In genomic region chr17:35045807-35046680, GRCm38 (mm10) we compare ENCODE assay signal across 7 mouse cellular contexts. TPM values are rescaled to one million over a fixed set of nuclear protein-coding genes. Genes with fewer than 3 reads are reported as not detected.
A peak's percentile ranks its signal among the peaks of the same experiment; 100 is the strongest.
DNase-seq lines count a peak whose midpoint lies in the region; ATAC-seq and TF ChIP-seq lines count a peak whose summit lies in the region.

No protein-coding gene starts in this region.

- no peak; the same call in 1 of the 2 replicates for ATAC-seq in lung, postnatal 0 days
- ATAC-seq in embryonic facial prominence, embryonic 15.5 days (ENCODE audit: insufficient number of reproducible peaks, low FRiP score, low TSS enrichment, low read depth): no peak
- no peak for ATAC-seq in intestine, embryonic 15.5 days

- H3K9me3 ChIP-seq in lung, postnatal 0 days (ENCODE audit: low read length): no peaks in the 10 kb centered on the region
- no peaks in the 10 kb centered on the region for H3K9me3 ChIP-seq in embryonic facial prominence, embryonic 15.5 days (replicated peaks)
- no peaks in the 10 kb centered on the region for H3K9me3 ChIP-seq in intestine, embryonic 15.5 days

- peak overlapping the region; percentile 91 for H3K27ac ChIP-seq in lung, postnatal 0 days (ENCODE audit: low read length)
- H3K27ac ChIP-seq in embryonic facial prominence, embryonic 15.5 days (replicated peaks): peak overlapping the region; percentile 99
- H3K27ac ChIP-seq in intestine, embryonic 15.5 days: peak overlapping the region; percentile 92

- peak overlapping the region; percentile 99 for H3K4me2 ChIP-seq in lung, postnatal 0 days (replicated peaks; ENCODE audit: low read depth, low read length)
- peak overlapping the region; percentile 98 for H3K4me2 ChIP-seq in embryonic facial prominence, embryonic 15.5 days (replicated peaks)
- H3K4me2 ChIP-seq in intestine, embryonic 15.5 days (replicated peaks): peak overlapping the region; percentile 99
- peak overlapping the region; percentile 65 for H3K4me2 ChIP-seq in myocyte (ENCODE audit: low read depth)

- H3K9ac ChIP-seq in lung, postnatal 0 days (replicated peaks; ENCODE audit: low read depth): peak overlapping the region; percentile 76
- peak overlapping the region; percentile 80 for H3K9ac ChIP-seq in embryonic facial prominence, embryonic 15.5 days
- peak overlapping the region; percentile 91 for H3K9ac ChIP-seq in intestine, embryonic 15.5 days

- TF ChIP-seq POLR2A in myocyte (IDR thresholded peaks at IDR 0.05; ENCODE audit: insufficient read length, low read depth): peak; percentile 72

- peaks cover 12% of the 10 kb centered on the region for H3K79me2 ChIP-seq in myocyte (ENCODE audit: control insufficient read depth, insufficient read depth)

- H3K4me3 ChIP-seq in lung, postnatal 0 days (ENCODE audit: low read depth, low read length): peak overlapping the region; percentile 53
- H3K4me3 ChIP-seq in embryonic facial prominence, embryonic 15.5 days (replicated peaks): peak overlapping the region; percentile 61
- peak overlapping the region; percentile 58 for H3K4me3 ChIP-seq in intestine, embryonic 15.5 days (replicated peaks)
- H3K4me3 ChIP-seq in myocyte: peak overlapping the region; percentile 29

- peak overlapping the region; percentile 58 for H3ac ChIP-seq in myocyte (ENCODE audit: control insufficient read depth, insufficient read length)

- H3K4me1 ChIP-seq in lung, postnatal 0 days (ENCODE audit: insufficient read depth, low read depth, low read length): peaks cover 20% of the 10 kb centered on the region; the same call in 1 of the 2 replicates
- H3K4me1 ChIP-seq in embryonic facial prominence, embryonic 15.5 days: peaks cover 48% of the 10 kb centered on the region
- peaks cover 29% of the 10 kb centered on the region for H3K4me1 ChIP-seq in intestine, embryonic 15.5 days (replicated peaks)

- H3K36me3 ChIP-seq in lung, postnatal 0 days (ENCODE audit: insufficient read depth, low read length): no peaks in the 10 kb centered on the region
- H3K36me3 ChIP-seq in embryonic facial prominence, embryonic 15.5 days: no peaks in the 10 kb centered on the region
- H3K36me3 ChIP-seq in intestine, embryonic 15.5 days: no peaks in the 10 kb centered on the region
- H3K36me3 ChIP-seq in myocyte (ENCODE audit: control insufficient read depth, insufficient read depth): no peaks in the 10 kb centered on the region

- 5% methylated on average over 27 of the region's 48 CpGs for WGBS in lung, postnatal 0 days
- 4% methylated on average over 48 of the region's 48 CpGs for WGBS in embryonic facial prominence, embryonic 15.5 days
- 3% methylated on average over 48 of the region's 48 CpGs for WGBS in intestine, embryonic 15.5 days

- no peaks in the 10 kb centered on the region for H3K27me3 ChIP-seq in lung, postnatal 0 days (replicated peaks; ENCODE audit: insufficient read depth, low read length)
- no peaks in the 10 kb centered on the region for H3K27me3 ChIP-seq in embryonic facial prominence, embryonic 15.5 days
- no peaks in the 10 kb centered on the region for H3K27me3 ChIP-seq in intestine, embryonic 15.5 days (replicated peaks)
- no peaks in the 10 kb centered on the region for H3K27me3 ChIP-seq in myocyte (ENCODE audit: control insufficient read depth, insufficient read depth, insufficient read length)

- TF ChIP-seq EP300 in lung, postnatal 0 days (IDR thresholded peaks at IDR 0.05): no peak

- no peak for DNase-seq in lung, postnatal 0 days (ENCODE audit: low spot score)
- no peak for DNase-seq in lung, postnatal 4 days
- DNase-seq in testis, postnatal 14 days (ENCODE audit: low spot score): no peak
- DNase-seq in gastrocnemius, postnatal 25 days: no peak

- TF ChIP-seq CTCF in lung, postnatal 0 days (IDR thresholded peaks at IDR 0.05): no peak

TF ChIP-seq in myocyte, 11 proteins besides CTCF, POLR2A, EP300 and RAD21:
- TF ChIP-seq TCF12 (IDR thresholded peaks at IDR 0.05; ENCODE audit: insufficient read depth, poor library complexity, severe bottlenecking) (no peak), MYOD1 (IDR thresholded peaks at IDR 0.05; ENCODE audit: control insufficient read depth in 1 of 3, insufficient read length in 2 of 3, low read depth in 2 of 3) (peak in 1 of 3 experiments; percentile 13), POLR2AphosphoS2 (IDR thresholded peaks at IDR 0.05; ENCODE audit: insufficient read length, low read depth) (peak; percentile 89), MYOG (IDR thresholded peaks at IDR 0.05; ENCODE audit: control insufficient read depth in 1 of 3, insufficient read depth in 1 of 3, insufficient read length in 2 of 3, low read depth in 2 of 3) (no peak), SRF (IDR thresholded peaks at IDR 0.05; ENCODE audit: control insufficient read depth, insufficient read length, low read depth) (no peak)
TF ChIP-seq in myocyte: peak in this region for 2.

RNA-seq across cellular contexts. Expression of gene Msh5, which starts 0.5 kb away (rescaled TPM):
- polyA plus RNA-seq in lung, postnatal 0 days (2015; fragmentation: Nextera tagmentation; extraction: Ambion mirVana): 1.8 and 2.4 TPM in 2 replicates
- polyA plus RNA-seq in embryonic facial prominence, embryonic 15.5 days (2015; fragmentation: Nextera tagmentation; extraction: Ambion mirVana): 3.6 and 5.4 TPM in 2 replicates
- polyA plus RNA-seq in intestine, embryonic 15.5 days (2015; fragmentation: Nextera tagmentation; extraction: Ambion mirVana): 3.0 and 3.1 TPM in 2 replicates
- polyA plus RNA-seq in myocyte (2012; fragmentation: generic; extraction: Trizol): 2.1 TPM
- total RNA-seq in gastrocnemius, postnatal 25 days (2021): under 1 TPM; 0.67 to 0.72 TPM

RNA-seq across cellular contexts. Expression of gene Clic1, which starts 3.7 kb away (rescaled TPM):
- 343 and 355 TPM in 2 replicates for polyA plus RNA-seq in lung, postnatal 0 days (2015; fragmentation: Nextera tagmentation; extraction: Ambion mirVana)
- 324 and 329 TPM in 2 replicates for polyA plus RNA-seq in embryonic facial prominence, embryonic 15.5 days (2015; fragmentation: Nextera tagmentation; extraction: Ambion mirVana)
- 385 and 387 TPM in 2 replicates for polyA plus RNA-seq in intestine, embryonic 15.5 days (2015; fragmentation: Nextera tagmentation; extraction: Ambion mirVana)
- polyA plus RNA-seq in myocyte (2012; fragmentation: generic; extraction: Trizol): 412 TPM
- total RNA-seq in gastrocnemius, postnatal 25 days (2021): 10 to 100 TPM; 12.4 to 18.6 TPM

RNA-seq across cellular contexts. Expression of gene Ddah2, which starts 12.8 kb away (rescaled TPM):
- 238 and 247 TPM in 2 replicates for polyA plus RNA-seq in lung, postnatal 0 days (2015; fragmentation: Nextera tagmentation; extraction: Ambion mirVana)
- polyA plus RNA-seq in embryonic facial prominence, embryonic 15.5 days (2015; fragmentation: Nextera tagmentation; extraction: Ambion mirVana): 319 and 347 TPM in 2 replicates
- polyA plus RNA-seq in intestine, embryonic 15.5 days (2015; fragmentation: Nextera tagmentation; extraction: Ambion mirVana): 185 and 190 TPM in 2 replicates
- 101 TPM for polyA plus RNA-seq in myocyte (2012; fragmentation: generic; extraction: Trizol)
- total RNA-seq in gastrocnemius, postnatal 25 days (2021): 10 to 100 TPM; 11.1 to 13.3 TPM

RNA-seq across cellular contexts. Expression of gene Sapcd1, which starts 18.2 kb away (rescaled TPM):
- 1.7 TPM in 2 replicates for polyA plus RNA-seq in lung, postnatal 0 days (2015; fragmentation: Nextera tagmentation; extraction: Ambion mirVana)
- polyA plus RNA-seq in embryonic facial prominence, embryonic 15.5 days (2015; fragmentation: Nextera tagmentation; extraction: Ambion mirVana): 21.5 and 23.4 TPM in 2 replicates
- polyA plus RNA-seq in intestine, embryonic 15.5 days (2015; fragmentation: Nextera tagmentation; extraction: Ambion mirVana): 11.4 and 13.5 TPM in 2 replicates
- 0.14 TPM for polyA plus RNA-seq in myocyte (2012; fragmentation: generic; extraction: Trizol)
- total RNA-seq in gastrocnemius, postnatal 25 days (2021): under 1 TPM in 1 of 2 experiments, not detected in 1; 0.31 TPM

RNA-seq across cellular contexts. Expression of gene Ly6g6c, which starts 19.1 kb away (rescaled TPM):
- 3.5 and 4.9 TPM in 2 replicates for polyA plus RNA-seq in lung, postnatal 0 days (2015; fragmentation: Nextera tagmentation; extraction: Ambion mirVana)
- 98.5 and 131 TPM in 2 replicates for polyA plus RNA-seq in embryonic facial prominence, embryonic 15.5 days (2015; fragmentation: Nextera tagmentation; extraction: Ambion mirVana)
- not detected in 2 replicates for polyA plus RNA-seq in intestine, embryonic 15.5 days (2015; fragmentation: Nextera tagmentation; extraction: Ambion mirVana)
- 0.18 TPM for polyA plus RNA-seq in myocyte (2012; fragmentation: generic; extraction: Trizol)
- not detected for total RNA-seq in gastrocnemius, postnatal 25 days (2021)
